Mouse (Mus musculus): ENCODE data around the gene Hace1. TPM values are rescaled to one million over a fixed set of nuclear protein-coding genes. Genes with fewer than 3 reads are reported as not detected.
"Not testable (repeated sequence)": the region's sequence is repeated elsewhere in the genome, so short reads cannot be mapped to it uniquely, and the experiment has no call there.

Gene Hace1
- 1 to 10 TPM; 5.6 to 9.8 TPM for total RNA-seq (2021)
- long read RNA-seq, experiment 1, transcript Hace1-201 (24 exons, 3,785 nt), result major isoform, 5 of 8 reads
- long read RNA-seq, experiment 1, partial matches to known transcripts, result 0 of 8 reads
- long read RNA-seq, experiment 1, other reads (novel, unspliced or antisense), result 3 of 8 reads
- long read RNA-seq, experiment 2, transcript Hace1-201 (24 exons, 3,785 nt), result major isoform, 5 of 9 reads
- long read RNA-seq, experiment 2, partial matches to known transcripts, result 1 of 9 reads
- long read RNA-seq, experiment 2, other reads (novel, unspliced or antisense), result 3 of 9 reads

- peak; percentile 88 to 90 for DNase-seq
Measured at GRCm38 (mm10) chr10:45577731-45578297, at the start of gene Hace1. TSS of gene Hace1 (plus strand) at chr10:45577829.

- not testable (repeated sequence) for DNase-seq
Measured at GRCm38 (mm10) chr10:45537334-45537733, 40.3 kb upstream of the Hace1 start.

DNA sequence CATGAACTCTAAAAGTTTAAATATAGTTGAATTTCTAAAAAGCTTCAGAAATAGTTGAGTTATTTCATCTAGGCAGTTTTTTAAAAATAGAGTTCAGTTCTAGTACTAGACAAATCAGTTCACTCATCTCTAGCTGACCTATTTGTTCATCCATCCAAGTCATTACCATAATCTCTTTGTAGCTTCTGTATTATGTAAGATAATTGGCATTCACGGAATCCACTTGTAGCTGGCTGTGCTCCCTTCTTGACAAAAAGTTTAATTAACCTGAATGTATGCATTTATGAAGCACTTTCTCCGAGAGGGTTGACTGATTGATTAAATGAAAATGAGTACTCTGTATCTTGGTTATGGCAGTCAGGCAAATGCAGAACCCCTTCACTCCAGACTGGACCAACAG, 34.9 kb upstream of the Hace1 start:
- DNase-seq, result no peak

- DNase-seq, result peak; percentile 0 to 38
Measured at GRCm38 (mm10) chr10:45546799-45547198, 30.8 kb upstream of the Hace1 start.

DNA sequence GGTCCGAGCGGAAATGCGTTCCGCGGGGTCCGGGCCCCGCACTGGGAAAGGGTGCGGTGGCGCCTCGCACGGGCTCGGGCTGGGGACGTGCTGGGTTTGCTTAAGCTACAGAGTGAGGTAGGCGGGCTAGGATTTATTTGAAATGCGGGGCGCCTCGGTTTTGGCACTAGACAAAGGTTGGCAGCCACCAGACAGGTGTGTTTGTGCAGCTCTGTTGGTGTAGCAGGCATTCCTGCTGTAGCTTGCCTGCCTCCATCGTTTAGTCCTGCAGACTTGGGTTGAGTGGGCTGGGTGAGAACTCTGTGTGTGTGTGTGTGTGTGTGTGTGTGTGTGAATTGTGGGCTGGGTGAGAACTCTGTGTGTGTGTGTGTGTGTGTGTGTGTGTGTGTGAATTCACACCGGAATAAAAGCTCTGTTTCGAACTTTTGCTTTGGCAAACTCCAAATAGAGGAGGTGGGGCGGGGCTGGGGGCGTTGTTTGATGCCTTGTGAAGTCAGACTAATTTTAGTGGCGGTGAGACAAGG, 731 bp downstream of the Hace1 start:
- peak; percentile 28 to 52 for DNase-seq

GRCm38 (mm10) chr10:45583310-45583709, 5.7 kb downstream of the Hace1 start:
- DNase-seq, result no peak

DNA sequence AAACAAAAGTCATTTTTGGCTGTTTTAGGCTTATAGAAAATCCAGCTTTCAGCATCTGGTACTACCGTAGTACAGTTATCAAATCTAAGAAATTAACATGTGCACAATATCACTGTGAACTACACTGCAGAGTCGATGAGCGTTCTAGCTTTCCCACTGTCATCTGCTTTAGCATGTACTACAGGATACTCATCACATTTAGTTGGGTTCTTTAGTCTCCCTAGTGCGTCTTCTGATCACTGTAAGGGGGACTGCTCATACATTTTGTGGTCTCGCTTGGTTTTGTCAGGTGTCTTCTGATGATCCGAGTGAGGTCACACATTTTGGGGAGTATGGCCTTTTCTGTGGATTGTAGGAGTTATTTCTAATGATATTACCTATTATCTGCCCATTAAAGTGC, 6.2 kb downstream of the Hace1 start:
- no peak for DNase-seq

DNA sequence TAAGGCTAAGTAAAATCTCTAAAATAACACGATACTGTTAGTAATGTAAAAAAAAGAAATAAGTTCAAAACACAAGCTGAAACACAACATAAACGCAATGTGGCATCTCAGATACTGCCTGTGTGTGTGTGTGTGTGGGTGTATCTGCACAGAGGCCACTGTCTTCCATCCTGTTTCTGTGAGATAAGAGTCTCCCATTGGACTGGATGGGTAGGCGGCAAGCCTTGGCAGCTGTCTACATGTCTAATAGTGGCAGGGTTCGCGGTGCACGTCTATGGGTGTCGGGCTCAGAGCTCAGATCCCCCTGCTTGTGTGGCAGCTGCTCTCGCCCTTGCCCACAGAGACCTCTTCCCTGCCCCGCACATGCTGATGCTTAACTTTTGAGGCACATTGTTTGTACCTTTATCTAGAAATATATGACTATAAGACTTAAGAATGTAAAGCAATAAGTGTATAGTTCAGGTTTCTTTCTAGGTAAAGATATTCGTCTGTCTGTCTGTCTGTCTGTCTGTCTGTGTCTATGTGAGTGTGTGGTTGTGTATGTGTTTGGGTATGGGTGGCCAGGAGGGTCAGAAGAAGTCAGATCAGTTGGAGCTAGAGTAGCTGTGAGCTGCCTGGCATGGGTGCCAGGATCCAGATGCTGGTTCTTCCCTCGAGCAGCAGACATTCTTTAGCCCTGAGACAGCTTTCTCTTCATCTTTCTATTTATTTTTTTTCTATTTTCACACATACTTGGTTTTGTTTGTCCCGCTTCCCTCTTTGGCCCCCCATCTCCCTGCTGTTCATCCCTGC, 6.9 kb downstream of the Hace1 start:
- no peak for DNase-seq

GRCm38 (mm10) chr10:45605853-45606252, 28.2 kb downstream of the Hace1 start:
- no peak for DNase-seq

DNA sequence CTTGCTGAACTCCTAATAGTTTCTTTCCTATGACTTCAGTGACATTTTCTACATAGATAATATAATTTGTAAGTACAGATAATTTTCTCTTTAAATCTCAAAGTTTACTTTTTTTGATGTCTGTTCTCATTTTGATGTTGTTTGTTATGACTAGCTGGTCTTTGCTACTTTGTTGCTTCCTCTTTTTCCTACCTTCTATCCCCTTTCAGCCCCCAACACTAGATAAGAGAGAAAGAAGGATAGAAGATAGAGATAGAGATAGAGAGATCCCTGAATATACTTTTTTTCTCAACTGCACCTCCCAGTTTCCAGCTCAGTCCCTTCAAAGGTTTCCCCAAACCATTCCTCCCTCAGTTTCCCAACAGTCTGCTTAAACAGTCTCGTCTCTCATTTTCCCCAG, 33.1 kb downstream of the Hace1 start:
- no peak for DNase-seq

- no peak for DNase-seq
Measured at GRCm38 (mm10) chr10:45616012-45616411, 38.4 kb downstream of the Hace1 start.

DNA sequence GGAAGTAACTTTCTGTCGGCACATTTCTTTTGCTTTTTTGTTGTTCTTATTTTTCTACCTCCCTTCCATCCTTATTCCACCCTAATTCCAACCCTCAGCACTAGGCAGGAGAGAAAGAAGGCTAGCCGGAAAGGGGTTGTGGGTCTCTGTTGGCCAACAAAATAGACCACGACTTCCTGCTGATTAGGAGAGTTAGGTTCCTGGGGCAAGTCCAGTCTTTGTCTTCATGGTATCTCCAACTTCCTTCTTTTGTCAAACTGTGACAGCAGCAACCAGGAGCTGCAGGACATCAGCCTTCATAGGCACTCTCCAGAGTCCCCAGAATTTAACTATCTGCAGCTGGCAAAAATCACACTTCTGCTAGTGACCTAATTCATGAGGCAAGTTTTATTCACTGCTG, 41.4 kb downstream of the Hace1 start:
- no peak for DNase-seq

DNA sequence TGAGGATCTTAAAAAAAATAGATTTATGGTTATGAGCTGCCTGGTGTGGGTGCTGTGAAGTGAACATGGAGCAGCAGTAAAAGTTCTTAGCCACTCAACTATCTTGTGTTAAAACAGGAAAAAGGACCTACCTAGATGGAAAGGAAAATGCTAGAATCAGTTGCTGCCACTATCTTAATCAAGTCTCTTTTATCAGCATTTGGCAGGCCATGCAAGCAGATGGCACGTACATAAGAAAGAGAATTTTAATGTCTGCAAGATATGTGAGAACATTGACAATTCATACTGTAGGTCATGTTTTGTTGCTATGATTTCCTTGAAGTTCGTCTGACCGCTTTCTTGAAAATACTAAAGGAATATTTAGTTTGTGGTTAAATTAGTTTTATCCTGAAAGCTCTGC, 54.4 kb downstream of the Hace1 start:
- DNase-seq, result no peak

DNA sequence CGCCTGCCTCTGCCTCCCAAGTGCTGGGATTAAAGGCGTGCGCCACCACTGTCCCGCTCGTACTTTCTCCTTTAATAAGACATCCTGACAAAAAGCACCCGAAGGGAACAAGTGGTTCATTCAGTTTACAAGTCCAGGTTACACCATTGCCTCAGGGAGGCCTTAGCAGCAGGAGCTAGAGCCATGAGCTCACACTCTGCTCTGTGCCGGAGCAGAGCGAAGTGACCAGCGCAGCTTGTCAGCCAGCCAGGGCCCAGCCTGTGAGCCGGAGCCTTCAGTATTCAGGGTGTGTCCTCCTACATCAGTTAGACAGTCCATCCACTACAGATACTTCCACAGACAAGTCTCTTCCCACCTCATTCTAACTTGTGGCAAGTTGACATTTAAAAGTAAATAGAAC, 55.0 kb downstream of the Hace1 start:
- DNase-seq, result peak; percentile 4 to 6

DNA sequence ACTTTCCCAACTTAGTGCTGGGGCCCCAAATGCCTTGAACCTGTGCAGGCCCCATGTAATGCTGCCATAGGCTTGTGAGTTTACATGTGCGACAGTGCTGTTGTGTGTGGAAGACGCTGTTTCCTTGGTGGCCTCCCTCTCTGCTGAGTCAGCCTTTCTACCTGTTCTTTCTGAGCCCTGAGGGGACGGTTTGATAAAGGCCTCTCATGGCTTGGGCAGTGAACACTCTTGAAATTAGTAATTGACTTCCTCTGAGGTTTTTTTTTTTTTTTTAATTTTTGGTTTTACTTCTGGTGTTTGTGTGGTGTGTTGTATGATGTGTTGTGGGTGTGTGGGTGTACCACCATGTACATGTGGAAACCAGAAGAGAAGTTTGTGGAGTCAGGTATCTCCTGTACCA, 57.6 kb downstream of the Hace1 start:
- no peak for DNase-seq

- DNase-seq, result no peak
Measured at GRCm38 (mm10) chr10:45639762-45640161, 62.1 kb downstream of the Hace1 start.

DNA sequence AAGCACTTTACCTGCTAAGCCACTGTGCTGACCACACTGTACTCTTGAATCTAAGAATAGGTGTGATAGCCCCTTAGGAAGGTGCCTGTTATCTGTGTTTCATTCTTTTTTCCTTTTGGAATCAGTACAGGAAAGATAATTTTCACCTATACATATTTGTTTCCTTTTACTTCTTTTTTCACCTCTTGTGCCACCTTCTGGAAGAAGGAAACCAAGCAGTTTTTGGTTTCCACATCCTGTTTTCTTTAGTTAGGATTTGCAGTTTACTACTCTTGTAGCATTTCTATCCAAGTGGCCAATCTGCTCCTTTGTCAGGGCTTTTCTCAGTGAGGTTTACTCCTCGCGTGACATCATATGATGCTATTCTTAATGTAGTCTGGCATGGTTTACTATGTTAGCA, 76.4 kb downstream of the Hace1 start:
- DNase-seq, result no peak

GRCm38 (mm10) chr10:45662015-45662414, 84.4 kb downstream of the Hace1 start:
- DNase-seq, result no peak

GRCm38 (mm10) chr10:45668266-45668665, 90.6 kb downstream of the Hace1 start:
- no peak for DNase-seq

DNA sequence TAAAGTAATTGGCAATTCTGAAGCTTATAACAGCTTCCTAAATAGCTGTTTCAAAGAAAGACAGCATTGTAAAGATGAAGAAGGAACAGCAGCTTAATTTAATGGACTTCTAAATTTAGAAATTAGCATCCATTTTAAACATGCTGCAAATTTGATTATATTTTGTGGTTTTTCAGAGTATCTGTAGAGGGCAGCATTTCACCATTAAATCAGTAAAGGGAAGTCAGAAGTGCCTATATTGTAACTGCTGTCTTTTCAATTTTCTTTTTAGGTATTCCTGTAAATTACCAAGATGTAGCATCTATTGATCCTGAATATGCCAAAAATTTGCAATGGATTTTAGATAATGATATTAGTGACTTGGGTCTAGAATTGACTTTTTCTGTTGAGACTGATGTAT, 99.2 kb downstream of the Hace1 start:
- no peak for DNase-seq

DNA sequence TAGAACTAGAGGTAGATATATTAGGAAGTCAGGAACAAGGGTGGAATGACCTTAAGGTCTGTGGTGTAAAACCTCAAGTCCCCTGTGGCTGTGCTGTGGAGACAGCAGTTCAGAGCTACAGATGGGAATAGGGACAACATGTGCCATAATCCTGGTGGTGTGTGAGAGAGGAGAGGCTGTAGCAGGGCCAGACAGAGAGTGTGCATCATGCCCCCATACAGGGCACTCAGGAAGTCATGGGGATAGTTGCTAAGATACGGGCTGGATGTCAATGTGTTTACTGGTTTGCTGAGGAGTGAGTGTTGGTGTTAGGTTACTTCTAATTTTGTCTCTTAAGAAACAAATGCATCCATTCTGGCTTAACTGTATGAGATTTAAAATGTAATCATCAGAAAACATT, 108.6 kb downstream of the Hace1 start:
- no peak for DNase-seq

DNA sequence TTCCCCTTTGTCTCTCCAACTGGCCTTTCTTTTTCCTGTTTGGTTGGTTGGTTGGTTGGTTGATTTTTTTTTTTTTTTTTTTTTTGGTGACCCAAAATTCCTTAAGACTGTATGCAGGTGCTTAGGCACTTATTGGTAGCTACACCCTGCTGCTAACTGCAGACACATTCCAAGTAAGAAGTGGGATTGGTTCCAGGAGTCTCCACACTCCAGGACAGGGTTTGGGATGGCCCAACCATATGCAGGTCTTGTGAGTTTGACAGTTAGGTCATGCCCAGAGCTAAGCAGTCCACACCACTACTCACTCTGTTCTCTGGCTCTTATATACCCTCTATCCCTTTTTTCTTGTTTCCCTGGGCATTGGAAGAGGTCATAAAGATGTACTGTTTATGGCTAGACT, 117.3 kb downstream of the Hace1 start:
- DNase-seq, result no peak

DNA sequence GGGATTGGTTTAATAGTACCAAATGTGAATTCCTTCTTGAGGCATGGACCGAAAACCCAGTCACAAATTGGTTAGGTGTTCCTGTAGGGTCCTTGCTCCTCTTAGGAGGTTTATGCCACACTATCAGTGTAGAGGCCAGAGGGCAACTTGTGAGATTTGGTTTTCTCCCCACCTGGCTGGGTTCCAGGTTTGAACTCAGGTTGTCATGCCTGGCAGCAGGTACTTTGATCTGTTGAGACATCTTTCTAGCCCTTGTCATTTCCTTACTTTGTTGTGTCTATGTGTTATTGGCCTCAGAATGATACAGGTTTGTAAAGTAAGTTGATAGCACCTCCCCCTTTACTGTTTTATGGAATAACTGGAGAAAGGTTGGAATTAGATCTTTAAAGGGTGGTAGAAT, 117.9 kb downstream of the Hace1 start:
- DNase-seq, result no peak
